Mouse (Mus musculus) left cerebral cortex, postnatal 4 days (tissue): ENCODE measurements around the gene Akr1c19. TPM values are rescaled to one million over a fixed set of nuclear protein-coding genes. Genes with fewer than 3 reads are reported as not detected.
"Not testable (repeated sequence)": the region's sequence is repeated elsewhere in the genome, so short reads cannot be mapped to it uniquely, and the experiment has no call there.

ENCODE experiments used
- DNase-seq: peaks from one replicate; pipeline ENCODE4 v3.0.0-alpha.2; 2022
- intact Hi-C: fragments of 180-260 bp; cut with DNase I; formaldehyde crosslinking; loops from one replicate; pipeline ENCODE4 v1.15.1; 2025
- total RNA-seq, 2 experiments: library from RNA; stranded (reverse); gene quantifications; 2 replicates each; pipeline ENCODE4 v1.2.3; 2021

Akr1c19 gene
- 1 to 10 TPM; 7.6 to 8.6 TPM for total RNA-seq

- DNase-seq = no peak
- intact Hi-C loops = no loop called here
Measured at GRCm38 (mm10) chr13:4228441-4228840, at the start of gene Akr1c19. Akr1c19 (plus strand) TSS chr13:4228700.

- intact Hi-C loops, DNase-seq: not testable (repeated sequence)
Measured at GRCm38 (mm10) chr13:4181321-4181720, 47.2 kb upstream of the Akr1c19 start.

- intact Hi-C loops = no loop called here
- no peak for DNase-seq
Measured at GRCm38 (mm10) chr13:4183116-4183515, 45.4 kb upstream of the Akr1c19 start.

- not testable (repeated sequence) for DNase-seq
- intact Hi-C loops = loop anchor here (5.0 kb wide), 1 partner anchor 95 kb away; no protein-coding TSS in a partner anchor
Measured at GRCm38 (mm10) chr13:4186641-4187411, 41.7 kb upstream of the Akr1c19 start.

- intact Hi-C loops = loop anchor here (5.0 kb wide), 1 partner anchor 94 kb away; no protein-coding TSS in a partner anchor
- no peak for DNase-seq
Measured at GRCm38 (mm10) chr13:4188174-4188573, 40.3 kb upstream of the Akr1c19 start.

- no peak for DNase-seq
- intact Hi-C loops = no loop called here
Measured at GRCm38 (mm10) chr13:4190904-4191303, 37.6 kb upstream of the Akr1c19 start, which contains the start of gene Akr1c13. Akr1c13 (plus strand) TSS chr13:4191150.

- intact Hi-C loops = no loop called here
- no peak for DNase-seq
Measured at GRCm38 (mm10) chr13:4192511-4192910, 36.0 kb upstream of the Akr1c19 start.

GRCm38 (mm10) chr13:4206147-4206903 is 22.2 kb upstream of the Akr1c19 start:
- DNase-seq = no peak
- intact Hi-C loops = no loop called here

GRCm38 (mm10) chr13:4211560-4212299 is 16.8 kb upstream of the Akr1c19 start:
- no peak for DNase-seq
- intact Hi-C loops = no loop called here

GRCm38 (mm10) chr13:4212309-4212708 is 16.2 kb upstream of the Akr1c19 start:
- DNase-seq = peak; percentile 5
- intact Hi-C loops = no loop called here

GRCm38 (mm10) chr13:4215496-4215895 is 13.0 kb upstream of the Akr1c19 start:
- intact Hi-C loops, DNase-seq: not testable (repeated sequence)

GRCm38 (mm10) chr13:4230841-4231623 is 2.5 kb downstream of the Akr1c19 start:
- no peak for DNase-seq
- intact Hi-C loops = no loop called here

- intact Hi-C loops = no loop called here
- DNase-seq = no peak
Measured at GRCm38 (mm10) chr13:4233135-4233534, 4.6 kb downstream of the Akr1c19 start.

GRCm38 (mm10) chr13:4233536-4234172 is 5.2 kb downstream of the Akr1c19 start:
- no peak for DNase-seq
- intact Hi-C loops = no loop called here

- peak; percentile 12 for DNase-seq
- intact Hi-C loops = no loop called here
Measured at GRCm38 (mm10) chr13:4244861-4245559, 16.5 kb downstream of the Akr1c19 start.

- DNase-seq = no peak
- intact Hi-C loops = no loop called here
Measured at GRCm38 (mm10) chr13:4249347-4249746, 20.8 kb downstream of the Akr1c19 start.

- DNase-seq, intact Hi-C loops: not testable (repeated sequence)
Measured at GRCm38 (mm10) chr13:4256894-4257293, 28.4 kb downstream of the Akr1c19 start.

- intact Hi-C loops = no loop called here
- DNase-seq = no peak
Measured at GRCm38 (mm10) chr13:4257349-4257748, 28.8 kb downstream of the Akr1c19 start.

- intact Hi-C loops = no loop called here
- DNase-seq = no peak
Measured at GRCm38 (mm10) chr13:4264612-4265011, 36.1 kb downstream of the Akr1c19 start.
